22 mouse cellular contexts compared by ENCODE assay signal in the genomic region with DNA sequence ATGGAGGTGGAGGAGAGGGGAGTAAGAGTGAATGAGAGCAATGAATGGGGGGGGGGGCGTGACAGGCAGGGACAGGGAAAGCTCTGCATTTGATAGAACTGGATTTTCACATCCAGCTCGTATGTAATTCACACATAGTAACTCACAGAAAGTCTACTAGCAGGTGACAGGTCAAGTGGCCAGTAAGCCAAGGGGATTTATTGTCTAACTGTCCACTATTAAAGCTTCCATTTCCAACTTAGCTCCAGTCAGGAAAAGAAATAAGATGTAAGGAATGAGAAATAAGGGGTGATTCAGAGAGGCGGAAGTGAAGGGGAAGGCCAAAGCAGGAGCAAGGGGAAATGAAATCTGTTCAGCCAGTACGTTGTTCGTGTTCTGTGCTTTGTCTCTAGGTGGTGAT.
"Had no signal": no experiment of that assay in that cellular context is flagged by ENCODE, and none has a peak within 500 bp of the region (broad histone marks: within the 10 kb centered on the region; RNA-seq: fewer than 3 reads in every experiment).

No protein-coding gene starts in this region.

- H3K4me2 ChIP-seq: lung, embryonic 15.5 days; midbrain, embryonic 12.5 days; neural tube, embryonic 13.5 days; neural tube, embryonic 15.5 days had no signal

- DNase-seq: lung, adult 2 months; lung, postnatal 14 days; lung, postnatal 36 days; midbrain, embryonic 14.5 days; retina, postnatal 1 day; right cerebral cortex, adult 18-20 months; right cerebral cortex, postnatal 25 days; right cerebral cortex, postnatal 4 days; spleen, adult 18-20 months; thymus, adult 18-20 months; thymus, postnatal 14 days; thymus, postnatal 36 days had no signal

- H3K9ac ChIP-seq: lung, embryonic 15.5 days; midbrain, embryonic 12.5 days; neural tube, embryonic 13.5 days; neural tube, embryonic 15.5 days had no signal

- H3K4me3 ChIP-seq: lung, embryonic 15.5 days; megakaryocyte, embryonic 14.5 days; midbrain, embryonic 10.5 days; midbrain, embryonic 12.5 days; myocyte; neural tube, embryonic 13.5 days; neural tube, embryonic 15.5 days had no signal

- H3K4me1 ChIP-seq: lung, embryonic 15.5 days; megakaryocyte, embryonic 14.5 days; midbrain, embryonic 10.5 days; midbrain, embryonic 12.5 days; neural tube, embryonic 13.5 days had no signal

- H3K36me3 ChIP-seq: lung, embryonic 15.5 days; midbrain, embryonic 10.5 days; midbrain, embryonic 12.5 days; neural tube, embryonic 13.5 days; neural tube, embryonic 15.5 days had no signal

- H3K27me3 ChIP-seq: lung, embryonic 15.5 days; megakaryocyte, embryonic 14.5 days; midbrain, embryonic 12.5 days; neural tube, embryonic 13.5 days; neural tube, embryonic 15.5 days had no signal

- H3K27ac ChIP-seq: lung, embryonic 15.5 days; macrophage; midbrain, embryonic 10.5 days; midbrain, embryonic 12.5 days; neural tube, embryonic 13.5 days; neural tube, embryonic 15.5 days had no signal

- ATAC-seq: lung, postnatal 0 days; midbrain, embryonic 16.5 days had no signal

- H3K9me3 ChIP-seq: lung, embryonic 15.5 days; megakaryocyte, embryonic 14.5 days; midbrain, embryonic 10.5 days; midbrain, embryonic 12.5 days; neural tube, embryonic 13.5 days; neural tube, embryonic 15.5 days had no signal
